Mouse (Mus musculus) midbrain, embryonic 12.5 days (tissue): ENCODE measurements around the gene Ptpn11. TPM values are rescaled to one million over a fixed set of nuclear protein-coding genes. Genes with fewer than 3 reads are reported as not detected.
A peak's percentile ranks its signal among the peaks of the same experiment; 100 is the strongest.
"Not testable (repeated sequence)": the region's sequence is repeated elsewhere in the genome, so short reads cannot be mapped to it uniquely, and the experiment has no call there.

Experiments
- ATAC-seq: fragments of 200-750 bp; cut with Nextera tagmentation; 2 replicates; pipeline ENCODE4 v1.8.0; 2017; ENCODE audit warnings: low read depth, moderate TSS enrichment, moderate library complexity; ENCODE audit not compliant: low FRiP score
- H3K27ac ChIP-seq: fragments of 300-500 bp; sonication (generic); replicated peaks from 2 replicates; pipeline ENCODE4 v1.5.1; 2016; ENCODE audit warnings: mild to moderate bottlenecking
- H3K27me3 ChIP-seq: fragments of 300-500 bp; sonication (generic); 2 replicates; pipeline ENCODE4 v1.6.1; 2016; ENCODE audit warnings: mild to moderate bottlenecking
- H3K36me3 ChIP-seq: fragments of 300-500 bp; sonication (generic); 2 replicates; pipeline ENCODE4 v1.6.1; 2016
- H3K4me1 ChIP-seq: fragments of 300-500 bp; sonication (generic); 2 replicates; pipeline ENCODE4 v1.6.1; 2016
- H3K4me2 ChIP-seq: fragments of 300-500 bp; sonication (generic); replicated peaks from 2 replicates; pipeline ENCODE4 v1.6.1; 2016; ENCODE audit warnings: mild to moderate bottlenecking, moderate library complexity
- H3K4me3 ChIP-seq: fragments of 300-500 bp; sonication (generic); 2 replicates; pipeline ENCODE4 v1.5.1; 2016; ENCODE audit warnings: mild to moderate bottlenecking
- H3K9ac ChIP-seq: fragments of 300-500 bp; sonication (generic); replicated peaks from 2 replicates; pipeline ENCODE4 v1.6.1; 2016; ENCODE audit warnings: mild to moderate bottlenecking, moderate library complexity
- H3K9me3 ChIP-seq: fragments of 300-500 bp; sonication (generic); 2 replicates; pipeline ENCODE4 v1.6.1; 2016; ENCODE audit warnings: mild to moderate bottlenecking
- WGBS: fragments of 180-500 bp; shearing (Covaris S2); methylation state at CpG from one replicate; pipeline ENCODE4 v1.1.7; 2016; 5-methylcytosine and 5-hydroxymethylcytosine counted together
- polyA plus RNA-seq: library from polyadenylated mRNA; unstranded; fragments of >200 nt; fragmentation: Nextera tagmentation; extraction: Ambion mirVana; gene quantifications from 2 replicates; pipeline ENCODE4 v1.2.1, GENCODE M21; 2016

Gene Ptpn11
- 21.7 and 24.1 TPM in 2 replicates for polyA plus RNA-seq

- H3K4me1 ChIP-seq, result peaks cover 38% of the 10 kb centered on the region
- H3K9ac ChIP-seq, result peak within 1 kb of the TSS; percentile 93
- H3K4me2 ChIP-seq, result peak within 1 kb of the TSS; percentile 88
- peak; percentile 92 for ATAC-seq
- no peaks in the 10 kb centered on the region for H3K9me3 ChIP-seq
- H3K4me3 ChIP-seq, result peak within 1 kb of the TSS; percentile 99
- H3K27me3 ChIP-seq, result 0 out of 2 replicates have a peak, but pooled peaks cover 3% of the 10 kb centered on the region
- H3K27ac ChIP-seq, result peak within 1 kb of the TSS; percentile 79
- no peaks in the 10 kb centered on the region for H3K36me3 ChIP-seq
- 1% methylated on average over 79 of the region's 98 CpGs for WGBS
These were observed at the start of gene Ptpn11 for GRCm38 (mm10) chr5:121190836-121191583. Gene Ptpn11, minus strand, starts transcription at chr5:121191397.

- no peaks in the 10 kb centered on the region for H3K9me3 ChIP-seq
- H3K27me3 ChIP-seq, result no peaks in the 10 kb centered on the region
- H3K27ac ChIP-seq, result no peak overlapping the region
- no peaks in the 10 kb centered on the region for H3K36me3 ChIP-seq
- no peak for ATAC-seq
- no peak overlapping the region for H3K4me2 ChIP-seq
- H3K9ac ChIP-seq, result no peak overlapping the region
- H3K4me1 ChIP-seq, result no peaks in the 10 kb centered on the region
- H3K4me3 ChIP-seq, result no peak overlapping the region
- 87% methylated on average over 5 of the region's 5 CpGs for WGBS
These were observed 48.6 kb upstream of the Ptpn11 start for GRCm38 (mm10) chr5:121239846-121240245.

- 93% methylated on average over 2 of the region's 2 CpGs for WGBS
These were observed 47.0 kb upstream of the Ptpn11 start for GRCm38 (mm10) chr5:121238208-121238607.

GRCm38 (mm10) chr5:121236171-121236570 is 45.0 kb upstream of the Ptpn11 start:
- H3K4me2 ChIP-seq, result no peak overlapping the region
- H3K27me3 ChIP-seq, result no peaks in the 10 kb centered on the region
- H3K9ac ChIP-seq, result no peak overlapping the region
- H3K36me3 ChIP-seq, result 0 out of 2 replicates have a peak, but pooled peaks cover 3% of the 10 kb centered on the region
- ATAC-seq, result no peak
- no peaks in the 10 kb centered on the region for H3K9me3 ChIP-seq
- H3K4me3 ChIP-seq, result no peak overlapping the region
- no peak overlapping the region for H3K27ac ChIP-seq
- no peaks in the 10 kb centered on the region for H3K4me1 ChIP-seq
- WGBS, result 90% methylated on average over 5 of the region's 5 CpGs

More at GRCm38 (mm10) chr5:121238208-121238607, 47.0 kb upstream of the Ptpn11 start:
- no peak overlapping the region for H3K27ac ChIP-seq
- no peak for ATAC-seq
- H3K27me3 ChIP-seq, result no peaks in the 10 kb centered on the region
- no peak overlapping the region for H3K9ac ChIP-seq
- no peaks in the 10 kb centered on the region for H3K4me1 ChIP-seq
- H3K36me3 ChIP-seq, result 0 out of 2 replicates have a peak, but pooled peaks cover 2% of the 10 kb centered on the region
- no peak overlapping the region for H3K4me2 ChIP-seq
- H3K9me3 ChIP-seq, result no peaks in the 10 kb centered on the region
- no peak overlapping the region for H3K4me3 ChIP-seq

GRCm38 (mm10) chr5:121233726-121234125 is 42.5 kb upstream of the Ptpn11 start:
- WGBS, result 96% methylated on average over 2 of the region's 2 CpGs

GRCm38 (mm10) chr5:121232789-121233188 is 41.6 kb upstream of the Ptpn11 start:
- Histone ChIP-seq H3K4me2 (no peak overlapping the region), H3K27ac (no peak overlapping the region), H3K9me3 (no peaks in the 10 kb centered on the region), H3K9ac (no peak overlapping the region), H3K27me3 (no peaks in the 10 kb centered on the region), H3K36me3 (0 out of 2 replicates have a peak, but pooled peaks cover 3% of the 10 kb centered on the region), H3K4me1 (no peaks in the 10 kb centered on the region), H3K4me3 (no peak overlapping the region)
- WGBS, result 100% methylated on average over 1 of the region's 1 CpGs
- ATAC-seq, result no peak

More at GRCm38 (mm10) chr5:121233726-121234125, 42.5 kb upstream of the Ptpn11 start:
- 0 out of 2 replicates have a peak, but pooled peaks cover 3% of the 10 kb centered on the region for H3K36me3 ChIP-seq
- no peak overlapping the region for H3K9ac ChIP-seq
- H3K4me2 ChIP-seq, result no peak overlapping the region
- H3K27me3 ChIP-seq, result no peaks in the 10 kb centered on the region
- no peaks in the 10 kb centered on the region for H3K9me3 ChIP-seq
- no peaks in the 10 kb centered on the region for H3K4me1 ChIP-seq
- H3K27ac ChIP-seq, result no peak overlapping the region
- ATAC-seq, result no peak
- no peak overlapping the region for H3K4me3 ChIP-seq

- no peak overlapping the region for H3K27ac ChIP-seq
- no peak for ATAC-seq
- H3K4me1 ChIP-seq, result no peaks in the 10 kb centered on the region
- 93% methylated on average over 9 of the region's 9 CpGs for WGBS
- no peaks in the 10 kb centered on the region for H3K9me3 ChIP-seq
- no peak overlapping the region for H3K4me3 ChIP-seq
- H3K4me2 ChIP-seq, result no peak overlapping the region
- no peaks in the 10 kb centered on the region for H3K27me3 ChIP-seq
- no peak overlapping the region for H3K9ac ChIP-seq
- 0 out of 2 replicates have a peak, but pooled peaks cover 3% of the 10 kb centered on the region for H3K36me3 ChIP-seq
These were observed 39.6 kb upstream of the Ptpn11 start for GRCm38 (mm10) chr5:121230811-121231210.

- WGBS, result 97% methylated on average over 2 of the region's 2 CpGs
- no peak overlapping the region for H3K4me2 ChIP-seq
These were observed 38.0 kb upstream of the Ptpn11 start for GRCm38 (mm10) chr5:121229182-121229581.

GRCm38 (mm10) chr5:121227330-121227729 is 36.1 kb upstream of the Ptpn11 start:
- H3K27me3 ChIP-seq, H3K9ac ChIP-seq, H3K27ac ChIP-seq, H3K4me1 ChIP-seq, H3K4me2 ChIP-seq, H3K4me3 ChIP-seq, H3K36me3 ChIP-seq, ATAC-seq, H3K9me3 ChIP-seq: not testable (repeated sequence)
- 91% methylated on average over 1 of the region's 1 CpGs for whole genome bisulfite sequencing

More at GRCm38 (mm10) chr5:121229182-121229581, 38.0 kb upstream of the Ptpn11 start:
- Histone ChIP-seq H3K9me3 (no peaks in the 10 kb centered on the region), H3K27ac (no peak overlapping the region), H3K4me3 (no peak overlapping the region), H3K9ac (no peak overlapping the region), H3K36me3 (0 out of 2 replicates have a peak, but pooled peaks cover 3% of the 10 kb centered on the region), H3K4me1 (no peaks in the 10 kb centered on the region), H3K27me3 (no peaks in the 10 kb centered on the region)
- ATAC-seq, result no peak

- Histone ChIP-seq H3K27me3 (no peaks in the 10 kb centered on the region), H3K9ac (no peak overlapping the region), H3K4me3 (no peak overlapping the region), H3K27ac (no peak overlapping the region), H3K9me3 (no peaks in the 10 kb centered on the region), H3K36me3 (no peaks in the 10 kb centered on the region), H3K4me1 (peaks cover 5% of the 10 kb centered on the region; the same call in 1 of the 2 replicates), H3K4me2 (no peak overlapping the region)
- WGBS, result 91% methylated on average over 4 of the region's 4 CpGs
- ATAC-seq, result no peak
These were observed 35.6 kb upstream of the Ptpn11 start for GRCm38 (mm10) chr5:121226845-121227244.

GRCm38 (mm10) chr5:121226406-121226805 is 35.2 kb upstream of the Ptpn11 start:
- H3K4me3 ChIP-seq, result no peak overlapping the region
- H3K4me2 ChIP-seq, result no peak overlapping the region
- H3K27ac ChIP-seq, result no peak overlapping the region
- H3K36me3 ChIP-seq, result no peaks in the 10 kb centered on the region
- H3K4me1 ChIP-seq, result peaks cover 9% of the 10 kb centered on the region
- no peaks in the 10 kb centered on the region for H3K27me3 ChIP-seq
- no peak for ATAC-seq
- WGBS, result 69% methylated on average over 3 of the region's 3 CpGs
- no peaks in the 10 kb centered on the region for H3K9me3 ChIP-seq
- no peak overlapping the region for H3K9ac ChIP-seq

GRCm38 (mm10) chr5:121225854-121226253 is 34.7 kb upstream of the Ptpn11 start:
- H3K36me3 ChIP-seq, result no peaks in the 10 kb centered on the region
- WGBS, result 98% methylated on average over 2 of the region's 2 CpGs
- H3K27me3 ChIP-seq, result no peaks in the 10 kb centered on the region
- no peak overlapping the region for H3K27ac ChIP-seq
- H3K9ac ChIP-seq, result no peak overlapping the region
- no peaks in the 10 kb centered on the region for H3K9me3 ChIP-seq
- H3K4me3 ChIP-seq, result no peak overlapping the region
- H3K4me1 ChIP-seq, result peaks cover 13% of the 10 kb centered on the region
- no peak for ATAC-seq
- H3K4me2 ChIP-seq, result no peak overlapping the region
